Mouse (Mus musculus) urinary bladder, postnatal 25 days (tissue): ENCODE measurements around the gene Slc26a11.
A peak's percentile ranks its signal among the peaks of the same experiment; 100 is the strongest.

Experiments
- DNase-seq: peaks from one replicate; pipeline ENCODE4 v3.0.0; 2022; ENCODE audit warnings: low spot score

The Slc26a11 gene

DNA sequence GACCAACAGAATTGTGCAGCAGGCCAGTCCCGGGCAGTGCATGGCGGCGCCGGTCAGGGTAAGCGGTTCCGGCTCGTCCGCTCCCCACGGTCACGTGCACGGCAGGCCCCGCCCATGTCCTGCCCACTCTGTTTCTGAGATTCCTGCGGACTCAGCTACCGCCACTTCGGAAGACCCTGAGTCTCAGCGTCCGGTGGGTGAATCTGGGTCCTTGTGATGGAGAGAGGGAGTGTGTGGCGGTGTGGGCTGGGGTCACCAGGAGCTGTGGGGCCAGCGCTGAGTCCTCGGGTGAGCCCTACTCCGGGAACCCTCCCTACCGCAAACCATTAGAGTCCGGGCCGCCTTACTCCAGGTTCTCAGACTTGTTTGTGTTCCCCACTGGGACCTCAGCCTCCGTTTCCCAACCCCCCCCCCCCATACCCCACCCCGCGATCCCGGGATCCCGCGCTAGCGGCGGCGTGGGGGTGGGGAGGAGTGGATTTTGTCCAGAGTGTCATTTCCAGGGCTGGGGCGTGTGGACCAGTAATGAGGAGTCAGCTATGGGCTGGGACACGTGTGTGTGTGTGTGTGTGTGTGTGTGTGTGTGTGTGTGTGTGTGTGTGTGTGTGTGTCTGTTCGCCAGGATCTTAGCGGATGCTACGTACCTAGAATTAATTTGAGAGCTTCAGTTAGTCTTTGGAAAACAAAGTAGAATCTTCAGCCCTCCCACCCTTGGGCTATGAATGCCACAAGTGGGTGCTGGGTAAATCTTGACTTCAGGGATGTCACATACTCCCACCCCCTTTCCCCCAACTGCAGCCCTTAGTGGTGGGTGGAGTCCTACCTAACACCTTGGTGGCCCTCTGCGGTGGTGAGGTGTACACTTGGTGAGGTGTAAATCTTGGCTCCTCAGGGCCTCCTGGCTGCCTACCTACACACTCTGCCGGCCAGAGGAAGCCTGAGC lies at the start of gene Slc26a11, which contains the start of gene Sgsh:
Gene Slc26a11, plus strand, starts transcription at position 115 of the 943 bp plus-strand sequence.
Gene Sgsh, minus strand, starts transcription at position 94 of the 943 bp plus-strand sequence.
- DNase-seq = peak; percentile 90

DNA sequence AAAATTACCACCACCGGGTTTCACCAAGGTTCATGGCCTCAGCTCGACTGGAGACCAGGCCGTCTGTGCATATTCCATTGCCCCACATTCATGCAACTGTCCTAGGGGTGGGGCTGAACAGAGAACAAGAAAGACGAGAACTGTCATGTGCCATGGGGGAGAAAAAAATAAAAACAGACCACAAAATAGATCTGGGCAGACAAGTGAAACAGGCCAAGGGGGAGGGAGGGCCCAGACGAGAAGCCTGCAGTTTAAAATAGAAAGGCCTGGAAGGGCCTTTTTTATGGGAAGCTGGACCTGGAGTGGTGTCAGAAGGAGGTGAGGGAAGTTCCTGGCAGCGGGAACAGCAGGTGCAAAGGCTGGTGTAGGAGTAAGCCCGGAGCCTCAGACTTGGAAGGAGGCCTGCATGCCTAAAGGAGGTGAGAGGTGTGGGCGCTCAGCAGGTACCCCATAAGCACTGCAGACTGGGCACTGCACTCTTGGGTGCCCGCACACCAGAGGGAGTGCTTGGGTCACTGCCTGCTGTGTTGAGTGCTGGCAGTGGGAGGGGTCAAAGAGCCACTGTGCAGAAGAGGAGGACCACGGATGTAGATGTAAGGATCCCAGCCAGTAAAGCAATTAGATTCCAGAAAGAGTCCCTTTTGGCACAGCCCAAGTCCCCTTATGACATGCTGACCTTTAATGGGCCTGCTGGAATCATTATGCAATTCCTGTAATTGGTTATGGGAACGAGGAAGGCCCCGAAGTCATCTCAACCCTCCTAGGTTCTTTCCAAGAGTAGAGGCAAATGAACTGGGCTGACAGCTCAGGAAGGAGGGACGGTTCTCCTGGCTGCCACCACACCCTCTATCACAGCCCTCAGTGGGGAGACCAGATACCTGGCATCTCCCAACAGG lies 48.3 kb upstream of the Slc26a11 start:
- DNase-seq = no peak

GRCm38 (mm10) chr11:119307658-119307867 lies 47.8 kb upstream of the Slc26a11 start, which contains the start of gene Card14:
Gene Card14, plus strand, starts transcription at chr11:119307768.
- DNase-seq = no peak

GRCm38 (mm10) chr11:119307916-119308315 lies 47.4 kb upstream of the Slc26a11 start:
- DNase-seq = no peak

- DNase-seq = no peak
Measured at GRCm38 (mm10) chr11:119310621-119311020, 44.7 kb upstream of the Slc26a11 start.

DNA sequence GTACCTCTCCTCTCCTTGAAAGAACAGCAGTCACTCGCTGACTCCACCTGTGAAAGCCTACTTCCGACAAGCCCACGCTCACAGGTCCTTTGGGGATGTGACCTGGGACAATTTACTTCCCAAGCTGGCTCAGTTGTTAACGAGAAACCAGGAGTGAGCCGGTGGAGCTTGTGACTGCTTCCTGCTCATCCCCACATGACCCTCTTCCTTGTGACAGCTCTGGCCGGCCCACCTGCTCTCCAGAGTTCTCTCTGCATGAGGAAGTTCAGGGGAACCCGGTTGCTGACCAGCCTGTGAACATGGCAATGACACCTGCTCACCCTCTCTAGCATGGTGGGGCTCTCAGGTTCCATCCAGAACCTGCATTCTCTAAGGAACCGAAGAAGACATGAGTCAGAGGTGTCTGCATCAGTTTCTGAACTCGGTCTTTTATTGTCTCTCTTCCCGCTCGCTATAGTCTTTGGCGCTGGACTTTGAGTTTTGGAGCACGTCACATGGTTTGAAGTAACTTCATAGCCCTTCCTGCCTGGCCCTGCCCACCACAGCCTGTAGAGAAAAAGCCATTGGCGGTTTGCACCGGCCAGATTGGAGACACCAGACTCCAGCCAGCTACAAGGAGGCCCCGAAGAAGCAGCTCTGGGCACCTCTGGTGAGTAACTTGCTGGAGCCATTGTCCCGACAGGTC lies 41.0 kb upstream of the Slc26a11 start:
- DNase-seq = no peak

GRCm38 (mm10) chr11:119316720-119317119 lies 38.6 kb upstream of the Slc26a11 start:
- no peak for DNase-seq

- no peak for DNase-seq
Measured at GRCm38 (mm10) chr11:119322521-119322920, 32.8 kb upstream of the Slc26a11 start.

GRCm38 (mm10) chr11:119325068-119325467 lies 30.3 kb upstream of the Slc26a11 start:
- no peak for DNase-seq

GRCm38 (mm10) chr11:119330592-119330991 lies 24.8 kb upstream of the Slc26a11 start:
- DNase-seq = no peak

- no peak for DNase-seq
Measured at GRCm38 (mm10) chr11:119331970-119332369, 23.4 kb upstream of the Slc26a11 start.

DNA sequence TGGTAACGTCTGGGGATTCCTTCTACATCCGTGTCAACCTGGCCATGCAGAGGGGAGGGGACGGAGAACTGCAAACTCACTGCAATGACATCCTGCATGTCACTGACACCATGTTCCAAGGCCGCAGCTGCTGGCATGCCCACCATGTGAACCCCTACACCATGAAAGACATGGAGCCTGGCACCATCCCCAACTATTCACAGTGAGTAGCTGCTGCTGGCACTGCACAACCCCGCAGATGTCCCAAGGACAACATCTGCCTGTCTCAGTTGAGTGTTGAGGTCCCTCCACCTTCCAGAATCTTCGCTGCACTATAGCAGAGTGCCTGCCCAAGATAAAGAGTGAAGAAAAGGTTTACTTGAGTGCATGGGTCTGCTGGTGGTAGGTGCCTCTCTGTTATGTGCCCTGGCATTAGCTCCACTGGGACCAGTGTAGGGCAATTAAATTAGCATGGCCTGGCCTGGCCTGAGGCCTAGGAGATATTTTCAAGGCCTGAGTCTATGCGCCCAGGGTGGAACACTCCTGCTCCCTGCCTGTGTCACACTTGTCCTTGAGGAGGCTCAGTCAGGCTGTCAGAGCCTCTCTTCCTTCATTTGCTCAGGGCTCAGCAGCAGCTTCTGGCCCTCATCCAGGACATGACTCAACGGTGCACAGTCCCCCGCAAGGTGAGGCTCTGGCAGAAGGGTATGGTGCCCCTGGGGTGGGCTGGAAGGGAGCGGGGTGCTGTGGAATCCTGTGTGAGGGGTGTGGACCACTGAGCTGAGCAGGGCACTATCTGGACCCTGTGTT lies 16.9 kb upstream of the Slc26a11 start:
- no peak for DNase-seq

DNA sequence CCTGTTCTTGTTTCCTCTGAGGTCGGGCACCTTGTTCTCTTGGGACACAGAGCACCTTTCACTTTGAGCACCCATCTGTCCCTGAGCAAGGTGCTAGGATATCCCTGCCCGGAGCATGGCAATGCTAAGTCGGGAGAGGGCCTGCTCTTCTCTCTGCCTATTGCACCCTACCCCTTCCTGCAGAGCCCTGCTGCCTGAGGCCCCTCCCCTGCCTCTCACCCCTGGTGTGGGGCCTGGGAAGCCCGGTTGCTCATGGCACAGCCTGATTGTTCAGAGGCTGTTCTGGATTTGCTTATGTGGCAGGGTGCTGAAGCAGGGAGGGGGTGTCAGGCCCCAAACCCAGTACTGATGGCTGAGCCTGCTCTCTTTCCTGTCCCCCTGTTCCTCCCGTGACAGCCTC lies 16.2 kb upstream of the Slc26a11 start:
- DNase-seq = no peak

- DNase-seq = peak; percentile 61
Measured at GRCm38 (mm10) chr11:119339637-119340036, 15.7 kb upstream of the Slc26a11 start.

- no peak for DNase-seq
Measured at GRCm38 (mm10) chr11:119344178-119344577, 11.2 kb upstream of the Slc26a11 start.

DNA sequence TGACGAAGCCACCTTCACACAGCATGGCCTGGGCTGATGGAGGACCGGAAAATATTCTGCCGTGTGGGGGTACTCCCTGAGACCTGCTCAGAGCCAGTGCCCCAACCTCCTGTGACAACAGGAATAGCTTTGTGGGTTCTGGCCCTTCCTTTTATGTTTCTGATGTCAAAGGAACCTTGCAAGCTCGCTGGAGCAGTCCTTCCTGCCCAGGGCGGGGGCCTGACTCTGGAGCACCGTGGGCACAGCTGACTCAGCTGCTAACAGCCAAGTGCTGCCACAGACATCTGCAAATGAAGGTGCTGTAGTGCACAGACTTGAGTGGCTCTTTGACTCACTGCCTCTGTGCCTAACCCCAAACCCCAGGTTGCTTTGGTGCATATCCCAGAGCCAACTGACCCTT lies 10.5 kb upstream of the Slc26a11 start:
- DNase-seq = no peak

DNA sequence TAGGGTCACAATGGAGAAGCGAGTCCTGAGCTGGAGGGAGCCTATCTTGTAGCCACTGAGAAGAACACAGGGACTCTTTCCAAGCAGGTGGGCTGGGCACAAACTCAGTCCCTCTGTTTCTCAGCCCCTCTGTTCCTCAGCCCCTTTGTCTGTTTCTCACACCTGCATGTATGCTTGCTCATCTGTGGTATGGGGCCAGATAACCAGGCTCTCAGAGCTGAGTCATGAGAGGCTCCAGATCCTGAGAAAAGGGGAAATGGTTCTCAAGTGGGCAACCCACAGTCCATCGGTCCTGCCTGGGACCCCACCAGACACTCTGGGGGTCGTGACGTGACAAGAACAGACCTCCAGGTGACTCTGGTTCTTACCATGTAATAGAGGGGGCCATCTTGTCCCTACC lies 8.2 kb upstream of the Slc26a11 start:
- DNase-seq = no peak

DNA sequence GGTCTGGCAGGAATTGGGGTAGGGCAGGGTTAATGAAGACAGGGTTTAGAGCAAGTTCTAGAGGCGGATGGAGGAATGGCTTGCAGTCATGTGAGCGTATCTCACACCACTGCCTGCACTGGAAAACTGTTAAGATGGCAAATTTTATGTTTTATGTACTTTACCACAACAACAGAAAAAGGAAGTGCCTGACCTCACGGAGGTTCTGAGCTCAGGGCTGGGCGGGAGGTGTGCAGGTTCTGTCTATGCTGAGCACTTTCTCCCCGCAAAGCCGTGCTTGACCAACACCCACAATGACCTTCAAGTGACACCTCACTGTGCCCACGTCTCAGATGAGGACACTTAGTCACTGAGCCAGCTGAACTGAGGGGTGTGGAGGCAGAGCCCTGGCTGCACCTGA lies 3.2 kb upstream of the Slc26a11 start:
- DNase-seq = no peak

DNA sequence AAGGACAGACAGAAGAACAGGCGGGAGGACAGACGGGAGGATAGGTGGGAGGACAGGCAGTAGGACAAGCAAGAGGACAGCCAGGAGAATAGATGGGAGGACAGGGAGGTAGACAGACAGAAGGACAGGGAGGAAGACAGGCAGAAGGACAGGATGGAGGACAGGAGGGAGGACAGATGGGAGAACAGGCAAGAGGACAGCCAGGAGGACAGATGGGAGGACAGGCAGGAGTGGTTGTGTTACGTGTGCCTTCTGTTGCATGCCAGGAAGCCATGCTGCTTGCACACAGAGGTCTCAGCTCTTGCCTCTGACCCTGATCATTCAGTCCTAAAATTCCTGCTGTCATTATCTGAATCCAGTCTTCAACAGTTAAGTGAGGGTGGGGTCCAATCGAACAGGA lies 1.4 kb upstream of the Slc26a11 start:
- no peak for DNase-seq

DNA sequence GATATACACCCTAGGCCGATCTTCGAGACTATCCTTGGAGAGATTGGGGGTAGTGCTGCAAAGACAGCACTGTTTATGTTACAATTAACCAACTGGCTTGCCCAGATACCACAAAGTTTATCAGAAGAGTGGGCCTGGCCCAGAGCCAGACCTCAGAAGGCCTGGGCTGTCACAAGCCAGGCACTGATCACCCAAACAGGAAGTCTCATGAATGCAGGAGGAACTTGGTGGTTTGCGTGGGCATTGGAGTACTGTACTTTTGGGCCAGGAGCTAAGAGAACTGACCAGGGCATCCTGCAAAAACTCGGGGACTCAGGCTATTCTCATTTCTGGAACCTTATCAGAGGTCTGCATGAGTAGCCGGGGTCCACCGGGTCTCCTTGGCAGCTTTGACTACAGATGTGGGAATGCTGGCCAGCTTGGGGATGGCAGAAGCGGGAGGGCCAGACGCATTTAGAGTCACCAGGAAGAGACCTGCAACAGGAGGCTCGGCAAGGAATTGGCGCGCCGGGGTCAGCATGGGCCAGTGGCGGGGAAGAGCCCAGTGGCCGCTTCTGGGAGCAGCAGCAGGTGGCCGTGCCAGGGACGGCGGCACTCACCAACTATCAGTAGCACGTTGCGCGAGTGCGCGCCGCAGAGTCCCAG lies 437 bp upstream of the Slc26a11 start:
- peak; percentile 33 for DNase-seq

- no peak for DNase-seq
Measured at GRCm38 (mm10) chr11:119359089-119359488, 3.7 kb downstream of the Slc26a11 start.
